Mouse (Mus musculus): ENCODE results near the gene Akap9. TPM values are rescaled to one million over a fixed set of nuclear protein-coding genes. Genes with fewer than 3 reads are reported as not detected.
"Not testable (repeated sequence)": the region's sequence is repeated elsewhere in the genome, so short reads cannot be mapped to it uniquely, and the experiment has no call there.

Gene Akap9
- polyA plus RNA-seq, 1 experiment from 2014 or later: 69.8 TPM

GRCm38 (mm10) chr5:4019377-4019776 lies 91.5 kb downstream of the Akap9 start:
- ATAC-seq (replicated peaks; ENCODE audit: low FRiP score) (no peak), DNase-seq (ENCODE audit: low spot score) (no peak)
- H3K4me2 ChIP-seq: no peak overlapping the region
- no peak overlapping the region for H3K27ac ChIP-seq (ENCODE audit: low read depth, low read length)
- H3K4me3 ChIP-seq (ENCODE audit: low read depth, low read length): no peak overlapping the region
- no peak overlapping the region for H3K9ac ChIP-seq (ENCODE audit: low read depth, low read length)
- no peaks in the 10 kb centered on the region for H3K4me1 ChIP-seq (replicated peaks; ENCODE audit: control insufficient read depth, insufficient read depth, low read length)
- 94% methylated on average over 4 of the region's 4 CpGs for WGBS
- H3K27me3 ChIP-seq (replicated peaks; ENCODE audit: control insufficient read depth, insufficient read depth, low read length): no peaks in the 10 kb centered on the region
- H3K9me3 ChIP-seq (ENCODE audit: control insufficient read depth, low read length): no peaks in the 10 kb centered on the region
- peaks cover 6% of the 10 kb centered on the region; the same call in 1 of the 2 replicates for H3K36me3 ChIP-seq (ENCODE audit: control insufficient read depth, insufficient read depth, low read length)

- no peak for ATAC-seq (replicated peaks; ENCODE audit: low FRiP score)
- H3K27ac ChIP-seq (ENCODE audit: low read depth, low read length): no peak overlapping the region
- WGBS: 78% methylated on average over 1 of the region's 1 CpGs
Measured at GRCm38 (mm10) chr5:4020018-4020417, 92.2 kb downstream of the Akap9 start.

GRCm38 (mm10) chr5:4023186-4023585 lies 95.3 kb downstream of the Akap9 start:
- Histone ChIP-seq H3K9ac (ENCODE audit: low read depth, low read length) (no peak overlapping the region), H3K4me3 (ENCODE audit: low read depth, low read length) (no peak overlapping the region), H3K4me1 (replicated peaks; ENCODE audit: control insufficient read depth, insufficient read depth, low read length) (no peaks in the 10 kb centered on the region), H3K9me3 (ENCODE audit: control insufficient read depth, low read length) (no peaks in the 10 kb centered on the region), H3K4me2 (no peak overlapping the region), H3K36me3 (ENCODE audit: control insufficient read depth, insufficient read depth, low read length) (peaks cover 6% of the 10 kb centered on the region; the same call in 1 of the 2 replicates), H3K27ac (ENCODE audit: low read depth, low read length) (no peak overlapping the region), H3K27me3 (replicated peaks; ENCODE audit: control insufficient read depth, insufficient read depth, low read length) (no peaks in the 10 kb centered on the region)
- DNase-seq (ENCODE audit: low spot score) (no peak), ATAC-seq (replicated peaks; ENCODE audit: low FRiP score) (no peak)
- 81% methylated on average over 13 of the region's 13 CpGs for WGBS

More at GRCm38 (mm10) chr5:4020018-4020417, 92.2 kb downstream of the Akap9 start:
- no peak for DNase-seq (ENCODE audit: low spot score)
- Histone ChIP-seq H3K4me2 (no peak overlapping the region), H3K36me3 (ENCODE audit: control insufficient read depth, insufficient read depth, low read length) (peaks cover 6% of the 10 kb centered on the region; the same call in 1 of the 2 replicates), H3K9me3 (ENCODE audit: control insufficient read depth, low read length) (no peaks in the 10 kb centered on the region), H3K27me3 (replicated peaks; ENCODE audit: control insufficient read depth, insufficient read depth, low read length) (no peaks in the 10 kb centered on the region), H3K4me3 (ENCODE audit: low read depth, low read length) (no peak overlapping the region), H3K9ac (ENCODE audit: low read depth, low read length) (no peak overlapping the region), H3K4me1 (replicated peaks; ENCODE audit: control insufficient read depth, insufficient read depth, low read length) (no peaks in the 10 kb centered on the region)

GRCm38 (mm10) chr5:4023742-4024681 lies 96.2 kb downstream of the Akap9 start:
- no peak overlapping the region for H3K9ac ChIP-seq (ENCODE audit: low read depth, low read length)
- DNase-seq (ENCODE audit: low spot score): no peak

GRCm38 (mm10) chr5:4024727-4025126 lies 96.9 kb downstream of the Akap9 start:
- Histone ChIP-seq H3K27me3 (replicated peaks; ENCODE audit: control insufficient read depth, insufficient read depth, low read length) (no peaks in the 10 kb centered on the region), H3K9me3 (ENCODE audit: control insufficient read depth, low read length) (no peaks in the 10 kb centered on the region), H3K4me2 (no peak overlapping the region), H3K9ac (ENCODE audit: low read depth, low read length) (no peak overlapping the region), H3K27ac (ENCODE audit: low read depth, low read length) (no peak overlapping the region), H3K4me1 (replicated peaks; ENCODE audit: control insufficient read depth, insufficient read depth, low read length) (no peaks in the 10 kb centered on the region), H3K4me3 (ENCODE audit: low read depth, low read length) (no peak overlapping the region), H3K36me3 (ENCODE audit: control insufficient read depth, insufficient read depth, low read length) (peaks cover 6% of the 10 kb centered on the region; the same call in 1 of the 2 replicates)
- ATAC-seq (replicated peaks; ENCODE audit: low FRiP score): no peak
- no peak for DNase-seq (ENCODE audit: low spot score)
- 73% methylated on average over 4 of the region's 4 CpGs for WGBS

More at GRCm38 (mm10) chr5:4023742-4024681, 96.2 kb downstream of the Akap9 start:
- no peaks in the 10 kb centered on the region for H3K4me1 ChIP-seq (replicated peaks; ENCODE audit: control insufficient read depth, insufficient read depth, low read length)
- H3K9me3 ChIP-seq (ENCODE audit: control insufficient read depth, low read length): no peaks in the 10 kb centered on the region
- no peak overlapping the region for H3K4me2 ChIP-seq
- WGBS: 82% methylated on average over 16 of the region's 16 CpGs
- no peaks in the 10 kb centered on the region for H3K27me3 ChIP-seq (replicated peaks; ENCODE audit: control insufficient read depth, insufficient read depth, low read length)
- peaks cover 6% of the 10 kb centered on the region; the same call in 1 of the 2 replicates for H3K36me3 ChIP-seq (ENCODE audit: control insufficient read depth, insufficient read depth, low read length)
- H3K4me3 ChIP-seq (ENCODE audit: low read depth, low read length): no peak overlapping the region
- no peak for ATAC-seq (replicated peaks; ENCODE audit: low FRiP score)
- H3K27ac ChIP-seq (ENCODE audit: low read depth, low read length): no peak overlapping the region

- H3K9me3 ChIP-seq (ENCODE audit: control insufficient read depth, low read length); H3K4me1 ChIP-seq (replicated peaks; ENCODE audit: control insufficient read depth, insufficient read depth, low read length); H3K27me3 ChIP-seq (replicated peaks; ENCODE audit: control insufficient read depth, insufficient read depth, low read length); DNase-seq (ENCODE audit: low spot score); H3K4me3 ChIP-seq (ENCODE audit: low read depth, low read length); ATAC-seq (replicated peaks; ENCODE audit: low FRiP score); H3K4me2 ChIP-seq; H3K9ac ChIP-seq (ENCODE audit: low read depth, low read length); H3K27ac ChIP-seq (ENCODE audit: low read depth, low read length); H3K36me3 ChIP-seq (ENCODE audit: control insufficient read depth, insufficient read depth, low read length): not testable (repeated sequence)
- 91% methylated on average over 1 of the region's 1 CpGs for WGBS
Measured at GRCm38 (mm10) chr5:4026336-4026735, 98.5 kb downstream of the Akap9 start.

- H3K9me3 ChIP-seq (ENCODE audit: control insufficient read depth, low read length): no peaks in the 10 kb centered on the region
- H3K4me3 ChIP-seq (ENCODE audit: low read depth, low read length): no peak overlapping the region
- WGBS: 90% methylated on average over 6 of the region's 6 CpGs
- ATAC-seq (replicated peaks; ENCODE audit: low FRiP score) (no peak), DNase-seq (ENCODE audit: low spot score) (no peak)
- peaks cover 2% of the 10 kb centered on the region; the same call in 1 of the 2 replicates for H3K36me3 ChIP-seq (ENCODE audit: control insufficient read depth, insufficient read depth, low read length)
- H3K4me2 ChIP-seq: no peak overlapping the region
- no peaks in the 10 kb centered on the region for H3K4me1 ChIP-seq (replicated peaks; ENCODE audit: control insufficient read depth, insufficient read depth, low read length)
- no peaks in the 10 kb centered on the region for H3K27me3 ChIP-seq (replicated peaks; ENCODE audit: control insufficient read depth, insufficient read depth, low read length)
- H3K27ac ChIP-seq (ENCODE audit: low read depth, low read length): no peak overlapping the region
- H3K9ac ChIP-seq (ENCODE audit: low read depth, low read length): no peak overlapping the region
Measured at GRCm38 (mm10) chr5:4028486-4029173, 100.8 kb downstream of the Akap9 start.

GRCm38 (mm10) chr5:4031846-4032245 lies 104.0 kb downstream of the Akap9 start:
- DNase-seq (ENCODE audit: low spot score) (no peak), ATAC-seq (replicated peaks; ENCODE audit: low FRiP score) (no peak)
- peaks cover 12% of the 10 kb centered on the region; the same call in 1 of the 2 replicates for H3K36me3 ChIP-seq (ENCODE audit: control insufficient read depth, insufficient read depth, low read length)
- H3K27me3 ChIP-seq (replicated peaks; ENCODE audit: control insufficient read depth, insufficient read depth, low read length): no peaks in the 10 kb centered on the region
- no peaks in the 10 kb centered on the region for H3K4me1 ChIP-seq (replicated peaks; ENCODE audit: control insufficient read depth, insufficient read depth, low read length)
- no peak overlapping the region for H3K9ac ChIP-seq (ENCODE audit: low read depth, low read length)
- WGBS: 68% methylated on average over 4 of the region's 4 CpGs
- no peak overlapping the region for H3K4me2 ChIP-seq
- H3K27ac ChIP-seq (ENCODE audit: low read depth, low read length): no peak overlapping the region
- H3K9me3 ChIP-seq (ENCODE audit: control insufficient read depth, low read length): no peaks in the 10 kb centered on the region
- no peak overlapping the region for H3K4me3 ChIP-seq (ENCODE audit: low read depth, low read length)

All from liver, embryonic 11.5 days (tissue).